Mouse (Mus musculus) T-helper 1 cell (primary cell): ENCODE data around the gene Cdkl5.

Source experiments
- in situ Hi-C: fragments of 300-600 bp; cut with MboI, MseI; formaldehyde crosslinking; loops from one replicate; pipeline ENCODE4 v1.15.1; 2025; ENCODE audit warnings: high pct_unique_total_duplicates

The Cdkl5 gene

DNA sequence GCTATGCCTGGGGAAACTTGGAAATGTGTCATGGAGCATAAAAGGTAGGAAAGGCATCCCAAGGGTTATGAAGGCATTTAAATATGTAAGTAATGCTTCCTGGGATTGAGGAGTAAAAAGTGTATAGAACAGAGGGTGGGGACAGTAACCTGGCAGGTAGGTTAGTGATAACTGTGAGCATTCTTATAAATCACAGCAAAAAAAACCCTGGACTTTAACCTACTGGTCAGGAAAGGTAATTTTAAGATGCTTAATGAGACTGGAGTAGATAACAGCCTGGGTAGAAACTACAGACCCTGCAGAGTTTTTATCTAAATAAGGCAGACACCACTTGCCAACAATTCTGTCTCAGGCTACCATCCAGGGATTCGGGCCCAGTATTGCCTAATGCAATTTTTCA lies 245.9 kb downstream of the Cdkl5 start:
- in situ Hi-C loops, result no loop called here

DNA sequence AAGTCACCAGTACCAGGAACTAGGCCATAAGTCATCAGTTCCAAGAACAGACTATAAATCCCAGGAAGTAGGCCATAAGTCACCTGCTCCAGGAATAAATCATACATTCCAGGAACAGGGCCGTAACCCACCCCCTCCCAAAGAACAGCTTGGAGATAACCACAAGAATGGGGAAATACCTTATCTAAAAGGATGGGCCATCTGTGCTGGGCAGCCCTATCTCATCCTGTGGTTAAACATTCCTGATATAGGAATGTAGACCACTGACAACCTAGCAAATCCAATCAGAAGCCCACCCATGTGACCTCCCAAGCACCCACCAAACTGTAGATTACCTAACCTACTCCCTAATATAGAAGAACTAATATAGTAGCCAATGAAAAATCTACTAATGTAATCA lies 249.1 kb downstream of the Cdkl5 start:
- in situ Hi-C loops, result no loop called here

DNA sequence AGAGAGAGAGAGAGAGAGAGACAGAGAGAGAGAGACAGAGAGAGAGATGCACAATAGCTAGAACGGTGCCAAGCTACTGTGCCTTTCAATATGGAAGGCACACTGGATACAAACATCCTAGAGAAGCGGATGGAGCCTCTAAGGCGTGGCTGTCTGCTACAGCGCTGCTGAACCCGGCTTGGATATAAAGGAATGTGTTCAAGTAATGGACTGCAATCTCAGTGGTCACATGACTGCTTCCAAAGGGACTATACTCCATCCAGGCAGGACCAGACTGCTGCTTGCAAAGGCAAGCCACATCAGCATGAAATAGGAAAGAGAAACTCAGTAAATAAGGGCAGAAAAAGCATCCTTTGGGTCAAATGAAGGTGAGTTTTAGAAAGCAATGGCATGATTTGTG lies 258.9 kb downstream of the Cdkl5 start, which contains the start of gene Ppef1:
TSS of gene Ppef1 (minus strand) at position 116 of the 400 bp plus-strand sequence.
- in situ Hi-C loops, result no loop called here
